8 mouse cellular contexts compared by ENCODE assay signal in the genomic region with DNA sequence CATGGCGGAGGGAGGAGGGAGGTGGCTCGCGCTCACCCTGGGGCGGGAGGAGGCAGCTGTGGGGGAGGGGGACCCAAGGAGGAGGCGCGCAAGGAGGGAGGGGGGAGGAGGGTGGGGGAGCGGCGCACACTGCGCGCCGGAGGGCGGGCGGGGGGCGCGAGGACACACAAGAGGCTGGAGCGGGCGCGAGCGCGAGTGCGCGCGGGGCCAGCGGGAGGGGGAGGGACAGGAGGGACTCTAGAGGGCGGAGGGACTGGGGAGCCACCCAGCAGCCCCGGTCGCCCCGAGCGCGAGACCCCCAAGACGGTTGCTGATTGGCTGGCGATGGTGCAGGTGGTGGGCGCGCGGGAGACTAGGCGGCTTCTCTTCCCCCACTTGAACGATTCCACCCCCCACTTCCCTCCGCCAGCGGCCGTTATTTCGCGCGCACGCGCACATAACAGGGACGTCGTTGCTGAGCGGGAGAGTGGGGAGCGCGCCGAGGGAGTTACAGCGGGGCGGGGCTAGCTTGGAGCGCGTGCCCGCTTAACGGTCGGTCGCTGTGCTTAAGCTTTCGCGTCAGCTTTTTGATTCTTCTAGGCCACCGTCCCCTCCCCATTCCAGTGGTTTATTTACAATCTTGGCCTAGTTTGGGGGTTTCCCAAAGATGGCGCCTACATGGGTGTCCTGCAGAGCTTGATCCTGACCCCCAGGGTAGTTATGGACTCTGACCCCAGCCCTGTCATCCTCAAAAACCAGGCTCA. TPM values are rescaled to one million over a fixed set of nuclear protein-coding genes. Genes with fewer than 3 reads are reported as not detected.
DNase-seq lines count a peak whose midpoint lies in the region; ATAC-seq and TF ChIP-seq lines count a peak whose summit lies in the region.

A gene (minus strand): TSS at position 54 of the 743 bp plus-strand sequence.

- 0 out of 6 replicates have a peak, but pooled peaks of 1 of the 3 experiments have one; percentile 2 for TF ChIP-seq CTCF in MEL (IDR thresholded peaks at IDR 0.05 in 2 of 3, conservative IDR thresholded peaks at IDR 0.05 in 1 of 3; ENCODE audit: control insufficient read depth in 1 of 3, insufficient read depth in 1 of 3, low read depth in 2 of 3, low read length in 3 of 3, poor library complexity in 1 of 3, severe bottlenecking in 1 of 3)
- TF ChIP-seq CTCF in cerebellum, adult 2 months (IDR thresholded peaks at IDR 0.05; ENCODE audit: borderline replicate concordance, insufficient read depth, low read depth, low read length), result no peak
- TF ChIP-seq CTCF in forebrain, postnatal 0 days (IDR thresholded peaks at IDR 0.05; ENCODE audit: low read depth), result no peak

- 1% methylated on average over 49 of the region's 63 CpGs for WGBS in cerebellum, adult 2 months
- WGBS in forebrain, postnatal 0 days, result under 1% methylated on average over 36 of the region's 63 CpGs
- WGBS in lung, embryonic 15.5 days, result under 1% methylated on average over 62 of the region's 63 CpGs

- TF ChIP-seq EP300 in MEL (IDR thresholded peaks at IDR 0.05; ENCODE audit: low read depth in 1 of 2, low read length in 2 of 2), result peak in 1 of 2 experiments; percentile 91; a peak in 2 of 4 replicates

- peak within 1 kb of the TSS; percentile 87 for H3K4me2 ChIP-seq in forebrain, postnatal 0 days (ENCODE audit: low read depth)
- peak within 1 kb of the TSS; percentile 80 for H3K4me2 ChIP-seq in lung, embryonic 15.5 days

- TF ChIP-seq RAD21 in MEL (IDR thresholded peaks at IDR 0.05; ENCODE audit: low read depth, low read length), result no peak

- ATAC-seq in forebrain, postnatal 0 days, result peak; percentile 94
- peak; percentile 93 for ATAC-seq in lung, embryonic 15.5 days (ENCODE audit: borderline replicate concordance, extremely low read depth, low FRiP score, low TSS enrichment)

- peak within 1 kb of the TSS; percentile 98 for H3K27ac ChIP-seq in MEL (ENCODE audit: control insufficient read depth, low read depth, low read length)
- H3K27ac ChIP-seq in cerebellum, adult 2 months (ENCODE audit: insufficient read depth, low read length), result peak within 1 kb of the TSS; percentile 98
- peak within 1 kb of the TSS; percentile 99 for H3K27ac ChIP-seq in forebrain, postnatal 0 days (ENCODE audit: low read depth, low read length)
- H3K27ac ChIP-seq in lung, embryonic 15.5 days, result peak within 1 kb of the TSS; percentile 99

- peak within 1 kb of the TSS; percentile 59 to 86 for H3K4me3 ChIP-seq in MEL (ENCODE audit: control insufficient read depth in 1 of 2, insufficient read depth in 1 of 2, low read depth in 2 of 2, low read length in 2 of 2)
- H3K4me3 ChIP-seq in cerebellum, adult 2 months (replicated peaks; ENCODE audit: insufficient read depth, low read depth, low read length), result peak within 1 kb of the TSS; percentile 86
- H3K4me3 ChIP-seq in forebrain, postnatal 0 days (ENCODE audit: low read depth, low read length), result peak within 1 kb of the TSS; percentile 97
- peak within 1 kb of the TSS; percentile 86 for H3K4me3 ChIP-seq in lung, embryonic 15.5 days

- peak; percentile 24 to 71; a peak in 2 of 4 replicates for TF ChIP-seq POLR2A in MEL (IDR thresholded peaks at IDR 0.05; ENCODE audit: control insufficient read depth in 1 of 2, insufficient read depth in 1 of 2, low read depth in 1 of 2, low read length in 2 of 2, poor library complexity in 1 of 2)
- TF ChIP-seq POLR2A in cerebellum, adult 2 months (IDR thresholded peaks at IDR 0.05; ENCODE audit: borderline replicate concordance, insufficient read depth, low read length), result peak; percentile 77; the same call in 1 of the 2 replicates

- no peaks in the 10 kb centered on the region for H3K9me3 ChIP-seq in MEL (replicated peaks; ENCODE audit: insufficient read depth, low read length)
- no peaks in the 10 kb centered on the region for H3K9me3 ChIP-seq in forebrain, postnatal 0 days (ENCODE audit: low read length)
- no peaks in the 10 kb centered on the region for H3K9me3 ChIP-seq in lung, embryonic 15.5 days

- H3K36me3 ChIP-seq in MEL (ENCODE audit: control insufficient read depth in 1 of 2, insufficient read depth in 2 of 2, low read length in 2 of 2), result peaks cover 20 to 53% of the 10 kb centered on the region in 2 experiments
- peaks cover 15% of the 10 kb centered on the region for H3K36me3 ChIP-seq in forebrain, postnatal 0 days (ENCODE audit: insufficient read depth)
- peaks cover 62% of the 10 kb centered on the region for H3K36me3 ChIP-seq in lung, embryonic 15.5 days

- peak; percentile 100 for DNase-seq in MEL (ENCODE audit: low read depth, low spot score)
- peak; percentile 99 for DNase-seq in cerebellum, adult 2 months
- DNase-seq in forebrain, postnatal 0 days, result peak; percentile 100
- peak; percentile 99 for DNase-seq in heart, postnatal 4 days
- DNase-seq in layer of hippocampus, adult 8-10 months (ENCODE audit: low spot score in 2 of 2), result peak; percentile 99
- DNase-seq in ovary, adult 18-20 months (ENCODE audit: low spot score), result peak; percentile 98
- DNase-seq in thymus, postnatal 0 days (ENCODE audit: low spot score), result peak; percentile 100

- peak within 1 kb of the TSS; percentile 97 for H3K9ac ChIP-seq in MEL (ENCODE audit: control insufficient read depth, low read depth, low read length, poor library complexity, severe bottlenecking)
- H3K9ac ChIP-seq in forebrain, postnatal 0 days, result peak within 1 kb of the TSS; percentile 98
- H3K9ac ChIP-seq in lung, embryonic 15.5 days, result peak within 1 kb of the TSS; percentile 98

- no peaks in the 10 kb centered on the region for H3K27me3 ChIP-seq in MEL (ENCODE audit: control insufficient read depth in 1 of 2, insufficient read depth in 2 of 2, low read length in 2 of 2)
- no peaks in the 10 kb centered on the region for H3K27me3 ChIP-seq in cerebellum, adult 2 months (ENCODE audit: control insufficient read depth, insufficient read depth, low read length)
- no peaks in the 10 kb centered on the region for H3K27me3 ChIP-seq in forebrain, postnatal 0 days (ENCODE audit: insufficient read depth, low read length)
- H3K27me3 ChIP-seq in lung, embryonic 15.5 days, result no peaks in the 10 kb centered on the region

- peaks cover 28 to 49% of the 10 kb centered on the region in 2 experiments for H3K4me1 ChIP-seq in MEL (ENCODE audit: control insufficient read depth in 1 of 2, insufficient read depth in 2 of 2, low read length in 2 of 2)
- H3K4me1 ChIP-seq in cerebellum, adult 2 months (ENCODE audit: control insufficient read depth, insufficient read depth, low read length), result peaks cover 17% of the 10 kb centered on the region; the same call in 1 of the 2 replicates
- peaks cover 22% of the 10 kb centered on the region for H3K4me1 ChIP-seq in forebrain, postnatal 0 days (ENCODE audit: insufficient read depth)
- peaks cover 37% of the 10 kb centered on the region for H3K4me1 ChIP-seq in lung, embryonic 15.5 days

- H3K79me2 ChIP-seq in MEL (ENCODE audit: control insufficient read depth, insufficient read depth, low read length, poor library complexity), result peaks cover 39% of the 10 kb centered on the region

TF ChIP-seq in MEL, 35 proteins besides CTCF, POLR2A, EP300 and RAD21 (continues in another document):
- TF ChIP-seq TCF12 (IDR thresholded peaks at IDR 0.05; ENCODE audit: low read depth, low read length) (peak; percentile 77), CHD1 (IDR thresholded peaks at IDR 0.05; ENCODE audit: low read depth, low read length) (no peak), POLR2AphosphoS2 (IDR thresholded peaks at IDR 0.05; ENCODE audit: low read length) (peak; percentile 99), MYC (IDR thresholded peaks at IDR 0.05; ENCODE audit: low read depth, low read length) (no peak), NRF1 (IDR thresholded peaks at IDR 0.05; ENCODE audit: insufficient read depth, low read depth, low read length, poor library complexity, severe bottlenecking) (peak; percentile 79), E2F4 (IDR thresholded peaks at IDR 0.05; ENCODE audit: borderline replicate concordance, low read depth, low read length) (peak; percentile 93; the same call in 1 of the 2 replicates), RCOR1 (IDR thresholded peaks at IDR 0.05; ENCODE audit: low read depth, low read length) (no peak), MAFK (IDR thresholded peaks at IDR 0.05; ENCODE audit: borderline replicate concordance, low read depth, low read length) (no peak), ZMIZ1 (IDR thresholded peaks at IDR 0.05; ENCODE audit: low read depth, low read length) (peak; percentile 84), MEF2A (IDR thresholded peaks at IDR 0.05; ENCODE audit: extremely low read depth, insufficient replicate concordance, low read depth, low read length, poor library complexity, severe bottlenecking) (no peak), MXI1 (IDR thresholded peaks at IDR 0.05; ENCODE audit: low read depth, low read length) (no peak; the same call in 1 of the 2 replicates), TAL1 (IDR thresholded peaks at IDR 0.05; ENCODE audit: low read length) (no peak), BHLHE40 (IDR thresholded peaks at IDR 0.05; ENCODE audit: borderline replicate concordance, low read depth, low read length) (peak; percentile 15; the same call in 1 of the 2 replicates), JUND (IDR thresholded peaks at IDR 0.05; ENCODE audit: low read depth, low read length) (no peak), ELF1 (IDR thresholded peaks at IDR 0.05; ENCODE audit: low read depth, low read length) (0 out of 2 replicates have a peak, but pooled peaks have one; percentile 50), CHD2 (IDR thresholded peaks at IDR 0.05; ENCODE audit: low read length) (peak; percentile 62), USF1 (IDR thresholded peaks at IDR 0.05; ENCODE audit: low read depth, low read length) (peak; percentile 69), HCFC1 (IDR thresholded peaks at IDR 0.05; ENCODE audit: low read depth, low read length) (peak; percentile 88), MYB (IDR thresholded peaks at IDR 0.05; ENCODE audit: low read depth, low read length) (peak; percentile 98), UBTF (IDR thresholded peaks at IDR 0.05; ENCODE audit: borderline replicate concordance, insufficient read depth, low read depth, low read length) (no peak), USF2 (IDR thresholded peaks at IDR 0.05; ENCODE audit: borderline replicate concordance in 1 of 2, insufficient read depth in 1 of 2, low read depth in 1 of 2, low read length in 2 of 2) (no peak)

RNA-seq across cellular contexts. Expression of the gene that starts here (rescaled TPM):
- total RNA-seq in MEL (2012; rRNA removed), result 231 and 234 TPM in 2 replicates
- polyA plus RNA-seq in MEL (2012; ENCODE audit: insufficient read depth in 1 of 2, insufficient read length in 2 of 2, low read depth in 1 of 2, low replicate concordance in 2 of 2, missing spikeins in 1 of 2), result 100 to 1,000 TPM in 1 of 2 experiments, not detected in 1; 540 TPM
- polyA plus RNA-seq in cerebellum, adult 2 months (2012; rRNA removed), result 198 and 213 TPM in 2 replicates
- 176 and 200 TPM in 2 replicates for total RNA-seq in forebrain, postnatal 0 days (2014; rRNA removed)
- polyA plus RNA-seq in forebrain, postnatal 0 days (2015; fragmentation: Nextera tagmentation; extraction: Ambion mirVana), result 69.5 and 73.9 TPM in 2 replicates
- total RNA-seq in heart, postnatal 4 days (2021), result 100 to 1,000 TPM; 152 TPM
- 100 to 1,000 TPM; 204 to 209 (median 206) TPM for total RNA-seq in layer of hippocampus, adult 8-10 months (2022)
- 73.0 and 73.3 TPM in 2 replicates for polyA plus RNA-seq in lung, embryonic 15.5 days (2015; fragmentation: Nextera tagmentation; extraction: Ambion mirVana)
- polyA plus RNA-seq in thymus, postnatal 0 days (2015; fragmentation: Nextera tagmentation; extraction: Ambion mirVana), result 111 and 132 TPM in 2 replicates

Comparison
In these comparisons a context has a peak if more than half of its experiments do, and no peak if none do; other contexts are left out.
1. Peak in every context shown above with its lines: DNase-seq, ATAC-seq, H3K4me3 ChIP-seq and H3K27ac ChIP-seq.